Mouse (Mus musculus) liver, embryonic 12.5 days (tissue): ENCODE measurements around the gene Gzmk. TPM values are rescaled to one million over a fixed set of nuclear protein-coding genes. Genes with fewer than 3 reads are reported as not detected.

Experiments
- ATAC-seq: fragments of 200-750 bp; cut with Nextera tagmentation; 2 replicates; pipeline ENCODE4 v1.8.0; 2017; ENCODE audit warnings: moderate number of reproducible peaks, mild to moderate bottlenecking, moderate library complexity
- H3K27ac ChIP-seq: fragments of 300-500 bp; sonication (generic); 2 replicates; pipeline ENCODE4 v1.5.1; 2016; ENCODE audit warnings: mild to moderate bottlenecking
- H3K27me3 ChIP-seq: fragments of 300-500 bp; sonication (generic); replicated peaks from 2 replicates; pipeline ENCODE4 v1.6.1; 2016; ENCODE audit warnings: mild to moderate bottlenecking, moderate library complexity
- H3K36me3 ChIP-seq: fragments of 300-500 bp; sonication (generic); 2 replicates; pipeline ENCODE4 v1.6.1; 2016; ENCODE audit warnings: mild to moderate bottlenecking, moderate library complexity
- H3K4me1 ChIP-seq: fragments of 300-500 bp; sonication (generic); 2 replicates; pipeline ENCODE4 v1.6.1; 2016
- H3K4me2 ChIP-seq: fragments of 300-500 bp; sonication (generic); 2 replicates; pipeline ENCODE4 v1.6.1; 2016; ENCODE audit warnings: mild to moderate bottlenecking, moderate library complexity
- H3K4me3 ChIP-seq: fragments of 300-500 bp; sonication (generic); 2 replicates; pipeline ENCODE4 v1.5.1; 2016; ENCODE audit warnings: mild to moderate bottlenecking, moderate library complexity
- H3K9ac ChIP-seq: fragments of 300-500 bp; sonication (generic); 2 replicates; pipeline ENCODE4 v1.6.1; 2016; ENCODE audit warnings: mild to moderate bottlenecking, moderate library complexity
- H3K9me3 ChIP-seq: fragments of 300-500 bp; sonication (generic); replicated peaks from 2 replicates; pipeline ENCODE4 v1.6.1; 2016; ENCODE audit warnings: mild to moderate bottlenecking, moderate library complexity
- WGBS: fragments of 180-500 bp; shearing (Covaris S2); methylation state at CpG from one replicate; pipeline ENCODE4 v1.1.7; 2016; ENCODE audit not compliant: insufficient replicate concordance; 5-methylcytosine and 5-hydroxymethylcytosine counted together
- polyA plus RNA-seq: library from polyadenylated mRNA; unstranded; fragments of >200 nt; fragmentation: Nextera tagmentation; extraction: Ambion mirVana; gene quantifications from 2 replicates; pipeline ENCODE4 v1.2.1, GENCODE M21; 2016

Gene Gzmk
- polyA plus RNA-seq, 1 experiment from 2014 or later: not detected

- Histone ChIP-seq H3K9me3 (no peaks in the 10 kb centered on the region), H3K9ac (no peak overlapping the region), H3K4me3 (no peak overlapping the region), H3K36me3 (no peaks in the 10 kb centered on the region), H3K4me1 (no peaks in the 10 kb centered on the region), H3K4me2 (no peak overlapping the region), H3K27me3 (no peaks in the 10 kb centered on the region), H3K27ac (no peak overlapping the region)
- no peak for ATAC-seq
- 44% methylated on average over 6 of the region's 6 CpGs for WGBS
Observed at GRCm38 (mm10) chr13:113242129-113242528, 16.4 kb upstream of the Gzmk start.

GRCm38 (mm10) chr13:113227666-113228463 lies 2.2 kb upstream of the Gzmk start:
- no peak overlapping the region for H3K27ac ChIP-seq
- no peaks in the 10 kb centered on the region for H3K9me3 ChIP-seq
- no peaks in the 10 kb centered on the region for H3K4me1 ChIP-seq
- H3K9ac ChIP-seq: no peak overlapping the region
- peaks cover 8% of the 10 kb centered on the region for H3K27me3 ChIP-seq
- ATAC-seq: no peak
- WGBS: 74% methylated on average over 17 of the region's 17 CpGs
- H3K4me2 ChIP-seq: no peak overlapping the region
- H3K4me3 ChIP-seq: no peak overlapping the region
- H3K36me3 ChIP-seq: no peaks in the 10 kb centered on the region

GRCm38 (mm10) chr13:113227076-113227475 lies 1.4 kb upstream of the Gzmk start:
- no peaks in the 10 kb centered on the region for H3K4me1 ChIP-seq

GRCm38 (mm10) chr13:113224105-113224504 lies 1.6 kb downstream of the Gzmk start:
- Histone ChIP-seq H3K4me1 (no peaks in the 10 kb centered on the region), H3K4me3 (no peak overlapping the region), H3K27ac (no peak overlapping the region), H3K9ac (no peak overlapping the region), H3K9me3 (no peaks in the 10 kb centered on the region), H3K27me3 (peaks cover 10% of the 10 kb centered on the region), H3K36me3 (no peaks in the 10 kb centered on the region), H3K4me2 (no peak overlapping the region)
- no peak for ATAC-seq
- 36% methylated on average over 2 of the region's 2 CpGs for WGBS

More at GRCm38 (mm10) chr13:113227076-113227475, 1.4 kb upstream of the Gzmk start:
- no peak overlapping the region for H3K27ac ChIP-seq
- no peaks in the 10 kb centered on the region for H3K9me3 ChIP-seq
- no peak overlapping the region for H3K4me2 ChIP-seq
- H3K4me3 ChIP-seq: no peak overlapping the region
- peaks cover 10% of the 10 kb centered on the region for H3K27me3 ChIP-seq
- WGBS: 54% methylated on average over 4 of the region's 4 CpGs
- H3K9ac ChIP-seq: no peak overlapping the region
- ATAC-seq: no peak
- no peaks in the 10 kb centered on the region for H3K36me3 ChIP-seq

GRCm38 (mm10) chr13:113221851-113222250 lies 3.9 kb downstream of the Gzmk start:
- no peak for ATAC-seq
- Histone ChIP-seq H3K9me3 (no peaks in the 10 kb centered on the region), H3K27me3 (peaks cover 10% of the 10 kb centered on the region), H3K27ac (no peak overlapping the region), H3K9ac (no peak overlapping the region), H3K4me2 (no peak overlapping the region), H3K36me3 (no peaks in the 10 kb centered on the region), H3K4me3 (no peak overlapping the region), H3K4me1 (no peaks in the 10 kb centered on the region)
- 52% methylated on average over 6 of the region's 6 CpGs for WGBS

- H3K9ac ChIP-seq: no peak overlapping the region
Observed at GRCm38 (mm10) chr13:113213865-113214264, 11.8 kb downstream of the Gzmk start.

GRCm38 (mm10) chr13:113212401-113212800 lies 13.3 kb downstream of the Gzmk start:
- Histone ChIP-seq H3K4me3 (no peak overlapping the region), H3K27me3 (peaks cover 13% of the 10 kb centered on the region), H3K9me3 (no peaks in the 10 kb centered on the region), H3K9ac (no peak overlapping the region), H3K4me1 (peaks cover 21% of the 10 kb centered on the region; the same call in 1 of the 2 replicates), H3K4me2 (no peak overlapping the region), H3K27ac (no peak overlapping the region), H3K36me3 (no peaks in the 10 kb centered on the region)
- 14% methylated on average over 3 of the region's 3 CpGs for WGBS
- peak; percentile 85 for ATAC-seq

More at GRCm38 (mm10) chr13:113213865-113214264, 11.8 kb downstream of the Gzmk start:
- Histone ChIP-seq H3K27me3 (peaks cover 13% of the 10 kb centered on the region), H3K4me1 (peaks cover 21% of the 10 kb centered on the region; the same call in 1 of the 2 replicates), H3K9me3 (no peaks in the 10 kb centered on the region), H3K36me3 (no peaks in the 10 kb centered on the region), H3K27ac (no peak overlapping the region), H3K4me3 (no peak overlapping the region), H3K4me2 (no peak overlapping the region)
- 85% methylated on average over 3 of the region's 3 CpGs for WGBS
- ATAC-seq: no peak

GRCm38 (mm10) chr13:113211345-113211744 lies 14.4 kb downstream of the Gzmk start:
- Histone ChIP-seq H3K4me3 (no peak overlapping the region), H3K36me3 (no peaks in the 10 kb centered on the region), H3K9ac (no peak overlapping the region), H3K4me1 (peaks cover 21% of the 10 kb centered on the region; the same call in 1 of the 2 replicates), H3K27ac (no peak overlapping the region), H3K9me3 (no peaks in the 10 kb centered on the region), H3K4me2 (no peak overlapping the region), H3K27me3 (peaks cover 13% of the 10 kb centered on the region)
- WGBS: 26% methylated on average over 15 of the region's 15 CpGs
- no peak for ATAC-seq

- no peak within 1 kb of the TSS for H3K27ac ChIP-seq
- no peak within 1 kb of the TSS for H3K9ac ChIP-seq
- H3K36me3 ChIP-seq: no peaks in the 10 kb centered on the region
- ATAC-seq: no peak
- peaks cover 13% of the 10 kb centered on the region for H3K27me3 ChIP-seq
- H3K9me3 ChIP-seq: no peaks in the 10 kb centered on the region
- H3K4me1 ChIP-seq: peaks cover 21% of the 10 kb centered on the region; the same call in 1 of the 2 replicates
- 38% methylated on average over 15 of the region's 15 CpGs for WGBS
- H3K4me2 ChIP-seq: 0 out of 2 replicates have a peak within 1 kb of the TSS, but pooled peaks have one; percentile 4
- H3K4me3 ChIP-seq: no peak within 1 kb of the TSS; the same call in 1 of the 2 replicates
Observed at GRCm38 (mm10) chr13:113209624-113210023, 16.1 kb downstream of the Gzmk start, which contains the start of gene Esm1. TSS of gene Esm1 (plus strand) at chr13:113209659.

GRCm38 (mm10) chr13:113205346-113205745 lies 20.4 kb downstream of the Gzmk start:
- H3K27me3 ChIP-seq: peaks cover 12% of the 10 kb centered on the region
- no peak overlapping the region for H3K27ac ChIP-seq
- no peak overlapping the region for H3K4me3 ChIP-seq
- H3K36me3 ChIP-seq: no peaks in the 10 kb centered on the region
- no peak for ATAC-seq
- no peak overlapping the region for H3K4me2 ChIP-seq
- H3K9me3 ChIP-seq: no peaks in the 10 kb centered on the region
- no peak overlapping the region for H3K9ac ChIP-seq
- H3K4me1 ChIP-seq: peaks cover 5% of the 10 kb centered on the region; the same call in 1 of the 2 replicates
- 70% methylated on average over 5 of the region's 5 CpGs for WGBS

GRCm38 (mm10) chr13:113203146-113203545 lies 22.6 kb downstream of the Gzmk start:
- H3K9me3 ChIP-seq: no peaks in the 10 kb centered on the region
- WGBS: 58% methylated on average over 5 of the region's 5 CpGs

GRCm38 (mm10) chr13:113202184-113202583 lies 23.5 kb downstream of the Gzmk start:
- ATAC-seq: no peak
- H3K9ac ChIP-seq: no peak overlapping the region
- no peaks in the 10 kb centered on the region for H3K36me3 ChIP-seq
- 57% methylated on average over 4 of the region's 4 CpGs for WGBS
- no peak overlapping the region for H3K4me3 ChIP-seq
- H3K9me3 ChIP-seq: no peaks in the 10 kb centered on the region
- no peak overlapping the region for H3K4me2 ChIP-seq
- H3K27me3 ChIP-seq: no peaks in the 10 kb centered on the region
- H3K4me1 ChIP-seq: peaks cover 4% of the 10 kb centered on the region; the same call in 1 of the 2 replicates
- H3K27ac ChIP-seq: no peak overlapping the region

More at GRCm38 (mm10) chr13:113203146-113203545, 22.6 kb downstream of the Gzmk start:
- H3K4me2 ChIP-seq: no peak overlapping the region
- H3K4me1 ChIP-seq: peaks cover 4% of the 10 kb centered on the region; the same call in 1 of the 2 replicates
- no peak overlapping the region for H3K4me3 ChIP-seq
- ATAC-seq: no peak
- no peaks in the 10 kb centered on the region for H3K27me3 ChIP-seq
- no peak overlapping the region for H3K27ac ChIP-seq
- no peak overlapping the region for H3K9ac ChIP-seq
- no peaks in the 10 kb centered on the region for H3K36me3 ChIP-seq
